Mouse (Mus musculus) CH12.LX (cell line): ENCODE results near the gene Theg. TPM values are rescaled to one million over a fixed set of nuclear protein-coding genes. Genes with fewer than 3 reads are reported as not detected.

Experiments
- DNase-seq: peaks from one replicate; pipeline ENCODE4 v3.0.0-alpha.2; 2013; ENCODE audit errors: extremely low read depth
- H3K27ac ChIP-seq: 2 replicates; pipeline ENCODE4 v1.5.1; 2012; ENCODE audit warnings: low read depth, mild to moderate bottlenecking, control low read depth, moderate library complexity; ENCODE audit not compliant: insufficient read depth
- H3K27me3 ChIP-seq: replicated peaks from 2 replicates; pipeline ENCODE3; 2012; ENCODE audit warnings: inconsistent platforms
- H3K36me3 ChIP-seq, 2 experiments: replicated peaks in 1 of 2; 2 replicates each; pipeline versions ENCODE3 to v1.6.1; 2012; ENCODE audit warnings: inconsistent platforms in 1 of 2, low read length in 1 of 2, mild to moderate bottlenecking in 1 of 2, mixed read lengths in 1 of 2, moderate library complexity in 1 of 2; ENCODE audit not compliant: control insufficient read depth in 1 of 2, insufficient read depth in 1 of 2
- H3K4me1 ChIP-seq, 2 experiments: 2 replicates each; pipeline ENCODE4 v1.6.1; 2012; ENCODE audit warnings: inconsistent platforms in 1 of 2, moderate library complexity in 1 of 2; ENCODE audit not compliant: insufficient read depth in 2 of 2, control insufficient read depth in 1 of 2
- H3K4me2 ChIP-seq: 2 replicates; pipeline ENCODE4 v1.6.1; 2012; ENCODE audit warnings: low read depth, mild to moderate bottlenecking, control low read depth; ENCODE audit not compliant: poor library complexity, insufficient read depth, severe bottlenecking
- H3K4me3 ChIP-seq, 3 experiments: fragments of 150-350 bp in 1 of 3; sonication (generic) in 1 of 3; replicated peaks in 1 of 3; 2 replicates each; pipeline versions ENCODE3 to v1.5.1; 2011 to 2012; ENCODE audit warnings: low read depth in 2 of 3, low read length in 2 of 3, mild to moderate bottlenecking in 2 of 3, moderate library complexity in 2 of 3, control low read depth in 1 of 3, improper control_type of control experiment in 1 of 3, inconsistent platforms in 1 of 3, mixed read lengths in 1 of 3; ENCODE audit not compliant: poor library complexity in 1 of 3
- H3K79me2 ChIP-seq: replicated peaks from 2 replicates; pipeline ENCODE4 v1.6.1; 2012; ENCODE audit warnings: mild to moderate bottlenecking, moderate library complexity; ENCODE audit not compliant: control insufficient read depth, poor library complexity, insufficient read depth, severe bottlenecking; ENCODE audit errors: extremely low read depth
- H3K9ac ChIP-seq: 2 replicates; pipeline ENCODE4 v1.6.1; 2012; ENCODE audit warnings: low read depth, mild to moderate bottlenecking, control low read depth, moderate library complexity; ENCODE audit not compliant: insufficient read depth
- H3K9me3 ChIP-seq: replicated peaks from 2 replicates; pipeline ENCODE3; 2012; ENCODE audit warnings: low read length, inconsistent platforms, mixed read lengths
- CTCF ChIP-seq, 2 experiments: IDR thresholded peaks in 1 of 2; conservative IDR thresholded peaks in 1 of 2; 2 replicates each; pipeline ENCODE4 v1.5.1; 2011 to 2012; ENCODE audit warnings: low read depth in 2 of 2, low read length in 2 of 2, improper control_type of control experiment in 1 of 2, inconsistent platforms in 1 of 2, mild to moderate bottlenecking in 1 of 2, moderate library complexity in 1 of 2
- E2F4 ChIP-seq: IDR thresholded peaks from 2 replicates; pipeline ENCODE4 v1.6.1; 2011; ENCODE audit warnings: low read depth, low read length, improper control_type of control experiment; ENCODE audit not compliant: insufficient replicate concordance
- ELF1 ChIP-seq: IDR thresholded peaks from 2 replicates; pipeline ENCODE4 v1.6.1; 2014; ENCODE audit warnings: low read depth, mild to moderate bottlenecking, inconsistent platforms, low read length, improper control_type of control experiment
- HCFC1 ChIP-seq: IDR thresholded peaks from 2 replicates; pipeline ENCODE4 v1.6.1; 2012; ENCODE audit warnings: low read depth, mild to moderate bottlenecking, inconsistent platforms, low read length, improper control_type of control experiment
- JUN ChIP-seq: IDR thresholded peaks from 2 replicates; pipeline ENCODE4 v1.6.1; 2011; ENCODE audit warnings: low read depth, mild to moderate bottlenecking, low read length, improper control_type of control experiment, moderate library complexity; ENCODE audit not compliant: insufficient read depth
- JUND ChIP-seq: conservative IDR thresholded peaks from 2 replicates; pipeline ENCODE4 v1.6.1; 2011; ENCODE audit warnings: low read depth, low read length, improper control_type of control experiment
- KAT2A ChIP-seq: IDR thresholded peaks from 2 replicates; pipeline ENCODE4 v1.6.1; 2012; ENCODE audit warnings: low read length, improper control_type of control experiment, inconsistent platforms; ENCODE audit not compliant: insufficient replicate concordance
- MAFK ChIP-seq: IDR thresholded peaks from 2 replicates; pipeline ENCODE4 v1.6.1; 2011; ENCODE audit warnings: low read length, improper control_type of control experiment; ENCODE audit not compliant: insufficient replicate concordance
- MEF2A ChIP-seq: IDR thresholded peaks from 2 replicates; pipeline ENCODE4 v1.6.1; 2014; ENCODE audit warnings: low read depth, mild to moderate bottlenecking, inconsistent platforms, low read length, improper control_type of control experiment, borderline replicate concordance
- MXI1 ChIP-seq: IDR thresholded peaks from 2 replicates; pipeline ENCODE4 v1.6.1; 2011; ENCODE audit warnings: mild to moderate bottlenecking, low read depth, low read length, improper control_type of control experiment
- NELFE ChIP-seq: IDR thresholded peaks from 2 replicates; pipeline ENCODE4 v1.6.1; 2011; ENCODE audit warnings: low read depth, low read length, improper control_type of control experiment
- POLR2AphosphoS2 ChIP-seq: IDR thresholded peaks from 2 replicates; pipeline ENCODE4 v1.6.1; 2011; ENCODE audit warnings: low read depth, low read length, improper control_type of control experiment
- SMC3 ChIP-seq: IDR thresholded peaks from 2 replicates; pipeline ENCODE4 v1.6.1; 2011; ENCODE audit warnings: low read depth, low read length, improper control_type of control experiment
- TBP ChIP-seq: conservative IDR thresholded peaks from 2 replicates; pipeline ENCODE4 v1.6.1; 2011; ENCODE audit warnings: low read depth, low read length, improper control_type of control experiment
- TCF12 ChIP-seq: IDR thresholded peaks from 2 replicates; pipeline ENCODE4 v1.6.1; 2014; ENCODE audit warnings: low read depth, mild to moderate bottlenecking, inconsistent platforms, low read length, improper control_type of control experiment
- UBTF ChIP-seq: IDR thresholded peaks from 2 replicates; pipeline ENCODE4 v1.6.1; 2012; ENCODE audit warnings: low read depth, mild to moderate bottlenecking, inconsistent platforms, low read length, improper control_type of control experiment, moderate library complexity
- USF1 ChIP-seq: IDR thresholded peaks from 2 replicates; pipeline ENCODE4 v1.6.1; 2014; ENCODE audit warnings: low read depth, mild to moderate bottlenecking, inconsistent platforms, low read length, improper control_type of control experiment
- ZC3H11A ChIP-seq: IDR thresholded peaks from 2 replicates; pipeline ENCODE4 v1.6.1; 2012; ENCODE audit warnings: low read depth, mild to moderate bottlenecking, inconsistent platforms, low read length, improper control_type of control experiment
- ZMIZ1 ChIP-seq: IDR thresholded peaks from 2 replicates; pipeline ENCODE4 v1.6.1; 2012; ENCODE audit warnings: low read depth, mild to moderate bottlenecking, inconsistent platforms, low read length, improper control_type of control experiment
- ZNF384 ChIP-seq: IDR thresholded peaks from 2 replicates; pipeline ENCODE4 v1.6.1; 2012; ENCODE audit warnings: low read depth, low read length, improper control_type of control experiment, inconsistent platforms
- dilution Hi-C: fragments of 300-500 bp; cut with MboI; formaldehyde crosslinking; loops from 2 replicates; pipeline ENCODE4 v1.14.3; 2020; ENCODE audit warnings: low sequenced_read_pairs; ENCODE audit not compliant: extremely low pct_unique_long_range_greater_than_20kb, extremely low pct_ligation_motif_present
- in situ Hi-C: fragments of 300-500 bp; cut with MboI; formaldehyde crosslinking; loops from 3 replicates; pipeline ENCODE4 v1.14.3; 2019; ENCODE audit warnings: low sequenced_read_pairs, low pct_ligation_motif_present, low pct_unique_long_range_greater_than_20kb, mixed read lengths
- polyA plus RNA-seq: library from polyadenylated mRNA; unstranded; fragments of >175 nt; gene quantifications from 2 replicates; pipeline ENCODE4 v1.2.1, GENCODE M21; 2012; ENCODE audit warnings: low read depth; ENCODE audit not compliant: insufficient read length
- total RNA-seq, 2 experiments: library from RNA; depleted of rRNA; stranded (reverse); fragments of 300-350 nt in 1 of 2; fragments of >200 nt in 1 of 2; gene quantifications; 2 replicates each; pipeline ENCODE4 v1.2.3; 2012 to 2014

Theg gene
- total and polyA plus RNA-seq, 3 experiments: not detected

GRCm38 (mm10) chr10:79597051-79597935, 10.2 kb upstream of the Theg start:
- dilution Hi-C loops: no loop called here

GRCm38 (mm10) chr10:79595590-79595929, 8.4 kb upstream of the Theg start:
- H3K4me1 ChIP-seq: peaks cover 7 to 12% of the 10 kb centered on the region in 2 experiments
- H3K79me2 ChIP-seq: no peaks in the 10 kb centered on the region
- H3K9ac ChIP-seq: no peak overlapping the region
- H3K36me3 ChIP-seq: no peaks in the 10 kb centered on the region
- TF ChIP-seq SMC3: no peak
- TF ChIP-seq, all 38 proteins: peak for 0
- dilution Hi-C loops: no loop called here
- in situ Hi-C loops: loop anchor here (5.0 kb wide), 1 partner anchor 52 kb away; the partner anchor contains the start of gene Odf3l2
- no peak for DNase-seq
- Histone ChIP-seq H3K27me3 (peaks cover 61% of the 10 kb centered on the region), H3K9me3 (peaks cover 6% of the 10 kb centered on the region), H3K4me3 (no peak overlapping the region), H3K27ac (no peak overlapping the region), H3K4me2 (0 out of 2 replicates have a peak overlapping the region, but pooled peaks have one; percentile 10)

More at GRCm38 (mm10) chr10:79597051-79597935, 10.2 kb upstream of the Theg start:
- no peak overlapping the region for H3K4me3 ChIP-seq
- DNase-seq: peak; percentile 35
- no peak overlapping the region for H3K9ac ChIP-seq
- in situ Hi-C loops: loop anchor here (5.0 kb wide), 1 partner anchor 50 kb away; the partner anchor contains the start of gene Odf3l2
- no peak overlapping the region for H3K27ac ChIP-seq
- no peaks in the 10 kb centered on the region for H3K36me3 ChIP-seq
- no peak for TF ChIP-seq TCF12
- no peak for TF ChIP-seq JUN
- no peak for TF ChIP-seq E2F4
- TF ChIP-seq JUND: no peak
- no peak for TF ChIP-seq USF1
- no peak for TF ChIP-seq ELF1
- no peak for TF ChIP-seq ZNF384
- no peak for TF ChIP-seq POLR2AphosphoS2
- no peaks in the 10 kb centered on the region for H3K79me2 ChIP-seq
- H3K4me2 ChIP-seq: no peak overlapping the region
- H3K9me3 ChIP-seq: peaks cover 2% of the 10 kb centered on the region
- H3K27me3 ChIP-seq: peaks cover 56% of the 10 kb centered on the region
- H3K4me1 ChIP-seq: peaks cover 7 to 12% of the 10 kb centered on the region in 2 experiments

GRCm38 (mm10) chr10:79594872-79595589, 7.9 kb upstream of the Theg start:
- dilution Hi-C loops (no loop called here), in situ Hi-C loops (loop anchor here (5.0 kb wide), 1 partner anchor 52 kb away; the partner anchor contains the start of gene Odf3l2)
- Histone ChIP-seq H3K4me1 (peaks cover 7 to 12% of the 10 kb centered on the region in 2 experiments), H3K36me3 (no peaks in the 10 kb centered on the region), H3K9me3 (peaks cover 6% of the 10 kb centered on the region), H3K9ac (no peak overlapping the region), H3K79me2 (no peaks in the 10 kb centered on the region), H3K27ac (no peak overlapping the region), H3K4me3 (no peak overlapping the region), H3K4me2 (0 out of 2 replicates have a peak overlapping the region, but pooled peaks have one; percentile 10), H3K27me3 (peaks cover 57% of the 10 kb centered on the region)
- DNase-seq: peak; percentile 66
- peak; percentile 53; the same call in 1 of the 2 replicates for TF ChIP-seq NELFE
- no peak for TF ChIP-seq UBTF
- TF ChIP-seq MEF2A: 0 out of 2 replicates have a peak, but pooled peaks have one; percentile 35
- no peak for TF ChIP-seq POLR2AphosphoS2
- no peak for TF ChIP-seq JUN
- TF ChIP-seq MXI1: no peak
- TF ChIP-seq ZNF384: no peak
- no peak for TF ChIP-seq ZMIZ1
- TF ChIP-seq HCFC1: no peak
- TF ChIP-seq ZC3H11A: peak; percentile 53; the same call in 1 of the 2 replicates
- TF ChIP-seq TCF12: 0 out of 2 replicates have a peak, but pooled peaks have one; percentile 28
- peak; percentile 57 to 98 for TF ChIP-seq CTCF (conservative IDR thresholded peaks at IDR 0.05 in 1 of 2, IDR thresholded peaks at IDR 0.05 in 1 of 2; ENCODE audit: low read depth in 2 of 2, low read length in 2 of 2)
- no peak; the same call in 1 of the 2 replicates for TF ChIP-seq ELF1
- TF ChIP-seq MAFK: no peak
- no peak for TF ChIP-seq TBP
- no peak for TF ChIP-seq KAT2A
